Mouse (Mus musculus): ENCODE data around the gene Tnfsf8. TPM values are rescaled to one million over a fixed set of nuclear protein-coding genes. Genes with fewer than 3 reads are reported as not detected.
A peak's percentile ranks its signal among the peaks of the same experiment; 100 is the strongest.

Gene Tnfsf8
- polyA plus RNA-seq, 1 experiment from 2014 or later, result not detected

GRCm38 (mm10) chr4:63850082-63850481 is 11.1 kb downstream of the Tnfsf8 start:
- H3K27me3 ChIP-seq (ENCODE audit: control insufficient read depth, insufficient read depth, low read length), result no peaks in the 10 kb centered on the region
- H3K4me3 ChIP-seq (ENCODE audit: low read depth, low read length), result no peak overlapping the region
- no peak overlapping the region for H3K27ac ChIP-seq (ENCODE audit: low read depth, low read length)
- H3K4me2 ChIP-seq (replicated peaks; ENCODE audit: low read depth, low read length), result no peak overlapping the region
- no peaks in the 10 kb centered on the region for H3K4me1 ChIP-seq (replicated peaks; ENCODE audit: control insufficient read depth, insufficient read depth, low read length)
- no peak overlapping the region for H3K9ac ChIP-seq (ENCODE audit: low read depth, low read length)
- WGBS, result 90% methylated on average over 2 of the region's 2 CpGs
- no peaks in the 10 kb centered on the region for H3K36me3 ChIP-seq (ENCODE audit: control insufficient read depth, insufficient read depth, low read length)
- H3K9me3 ChIP-seq (ENCODE audit: control insufficient read depth, low read length), result no peaks in the 10 kb centered on the region
- DNase-seq (ENCODE audit: low spot score), result no peak
- ATAC-seq (ENCODE audit: low FRiP score), result no peak

GRCm38 (mm10) chr4:63846881-63847597 is 14.1 kb downstream of the Tnfsf8 start:
- Histone ChIP-seq H3K36me3 (ENCODE audit: control insufficient read depth, insufficient read depth, low read length) (no peaks in the 10 kb centered on the region), H3K27me3 (ENCODE audit: control insufficient read depth, insufficient read depth, low read length) (no peaks in the 10 kb centered on the region), H3K9ac (ENCODE audit: low read depth, low read length) (no peak overlapping the region), H3K9me3 (ENCODE audit: control insufficient read depth, low read length) (no peaks in the 10 kb centered on the region), H3K27ac (ENCODE audit: low read depth, low read length) (no peak overlapping the region), H3K4me3 (ENCODE audit: low read depth, low read length) (no peak overlapping the region), H3K4me2 (replicated peaks; ENCODE audit: low read depth, low read length) (no peak overlapping the region), H3K4me1 (replicated peaks; ENCODE audit: control insufficient read depth, insufficient read depth, low read length) (no peaks in the 10 kb centered on the region)
- 76% methylated on average over 3 of the region's 3 CpGs for WGBS
- DNase-seq (ENCODE audit: low spot score), result no peak
- no peak for ATAC-seq (ENCODE audit: low FRiP score)

GRCm38 (mm10) chr4:63845760-63846159 is 15.4 kb downstream of the Tnfsf8 start:
- Histone ChIP-seq H3K27me3 (ENCODE audit: control insufficient read depth, insufficient read depth, low read length) (no peaks in the 10 kb centered on the region), H3K36me3 (ENCODE audit: control insufficient read depth, insufficient read depth, low read length) (no peaks in the 10 kb centered on the region), H3K4me2 (replicated peaks; ENCODE audit: low read depth, low read length) (no peak overlapping the region), H3K27ac (ENCODE audit: low read depth, low read length) (no peak overlapping the region), H3K9me3 (ENCODE audit: control insufficient read depth, low read length) (no peaks in the 10 kb centered on the region), H3K9ac (ENCODE audit: low read depth, low read length) (no peak overlapping the region), H3K4me3 (ENCODE audit: low read depth, low read length) (no peak overlapping the region), H3K4me1 (replicated peaks; ENCODE audit: control insufficient read depth, insufficient read depth, low read length) (no peaks in the 10 kb centered on the region)
- DNase-seq (ENCODE audit: low spot score), result no peak
- no peak for ATAC-seq (ENCODE audit: low FRiP score)
- 62% methylated on average over 2 of the region's 2 CpGs for WGBS

- Histone ChIP-seq H3K27me3 (ENCODE audit: control insufficient read depth, insufficient read depth, low read length) (no peaks in the 10 kb centered on the region), H3K4me1 (replicated peaks; ENCODE audit: control insufficient read depth, insufficient read depth, low read length) (no peaks in the 10 kb centered on the region), H3K4me2 (replicated peaks; ENCODE audit: low read depth, low read length) (no peak overlapping the region), H3K9me3 (ENCODE audit: control insufficient read depth, low read length) (no peaks in the 10 kb centered on the region), H3K4me3 (ENCODE audit: low read depth, low read length) (no peak overlapping the region), H3K36me3 (ENCODE audit: control insufficient read depth, insufficient read depth, low read length) (no peaks in the 10 kb centered on the region), H3K9ac (ENCODE audit: low read depth, low read length) (no peak overlapping the region), H3K27ac (ENCODE audit: low read depth, low read length) (no peak overlapping the region)
- peak; percentile 69 for DNase-seq (ENCODE audit: low spot score)
- WGBS, result 22% methylated on average over 6 of the region's 6 CpGs
- no peak for ATAC-seq (ENCODE audit: low FRiP score)
These were observed 17.2 kb downstream of the Tnfsf8 start for GRCm38 (mm10) chr4:63843924-63844323.

- H3K27ac ChIP-seq (ENCODE audit: low read depth, low read length), result no peak overlapping the region
- no peaks in the 10 kb centered on the region for H3K9me3 ChIP-seq (ENCODE audit: control insufficient read depth, low read length)
- no peak overlapping the region for H3K9ac ChIP-seq (ENCODE audit: low read depth, low read length)
- no peaks in the 10 kb centered on the region for H3K27me3 ChIP-seq (ENCODE audit: control insufficient read depth, insufficient read depth, low read length)
- WGBS, result 68% methylated on average over 1 of the region's 1 CpGs
- no peak overlapping the region for H3K4me2 ChIP-seq (replicated peaks; ENCODE audit: low read depth, low read length)
- H3K36me3 ChIP-seq (ENCODE audit: control insufficient read depth, insufficient read depth, low read length), result no peaks in the 10 kb centered on the region
- no peaks in the 10 kb centered on the region for H3K4me1 ChIP-seq (replicated peaks; ENCODE audit: control insufficient read depth, insufficient read depth, low read length)
- DNase-seq (ENCODE audit: low spot score) (no peak), ATAC-seq (ENCODE audit: low FRiP score) (no peak)
- no peak overlapping the region for H3K4me3 ChIP-seq (ENCODE audit: low read depth, low read length)
These were observed 18.9 kb downstream of the Tnfsf8 start for GRCm38 (mm10) chr4:63842278-63842677.

GRCm38 (mm10) chr4:63840457-63840856 is 20.7 kb downstream of the Tnfsf8 start:
- peak; percentile 12 for DNase-seq (ENCODE audit: low spot score)
- no peak overlapping the region for H3K4me3 ChIP-seq (ENCODE audit: low read depth, low read length)
- WGBS, result 54% methylated on average over 5 of the region's 5 CpGs
- H3K4me2 ChIP-seq (replicated peaks; ENCODE audit: low read depth, low read length), result no peak overlapping the region
- no peaks in the 10 kb centered on the region for H3K4me1 ChIP-seq (replicated peaks; ENCODE audit: control insufficient read depth, insufficient read depth, low read length)
- H3K36me3 ChIP-seq (ENCODE audit: control insufficient read depth, insufficient read depth, low read length), result no peaks in the 10 kb centered on the region
- no peak for ATAC-seq (ENCODE audit: low FRiP score)
- H3K27me3 ChIP-seq (ENCODE audit: control insufficient read depth, insufficient read depth, low read length), result no peaks in the 10 kb centered on the region
- no peak overlapping the region for H3K9ac ChIP-seq (ENCODE audit: low read depth, low read length)
- H3K27ac ChIP-seq (ENCODE audit: low read depth, low read length), result no peak overlapping the region
- no peaks in the 10 kb centered on the region for H3K9me3 ChIP-seq (ENCODE audit: control insufficient read depth, low read length)

- no peaks in the 10 kb centered on the region for H3K27me3 ChIP-seq (ENCODE audit: control insufficient read depth, insufficient read depth, low read length)
- ATAC-seq (ENCODE audit: low FRiP score), result no peak
These were observed 38.0 kb downstream of the Tnfsf8 start for GRCm38 (mm10) chr4:63823136-63823535.

GRCm38 (mm10) chr4:63817505-63817904 is 43.6 kb downstream of the Tnfsf8 start:
- no peaks in the 10 kb centered on the region for H3K36me3 ChIP-seq (ENCODE audit: control insufficient read depth, insufficient read depth, low read length)
- no peaks in the 10 kb centered on the region for H3K27me3 ChIP-seq (ENCODE audit: control insufficient read depth, insufficient read depth, low read length)
- ATAC-seq (ENCODE audit: low FRiP score) (no peak), DNase-seq (ENCODE audit: low spot score) (no peak)
- H3K4me3 ChIP-seq (ENCODE audit: low read depth, low read length), result no peak overlapping the region
- H3K9me3 ChIP-seq (ENCODE audit: control insufficient read depth, low read length), result no peaks in the 10 kb centered on the region
- H3K9ac ChIP-seq (ENCODE audit: low read depth, low read length), result no peak overlapping the region
- H3K4me2 ChIP-seq (replicated peaks; ENCODE audit: low read depth, low read length), result no peak overlapping the region
- H3K27ac ChIP-seq (ENCODE audit: low read depth, low read length), result no peak overlapping the region
- no peaks in the 10 kb centered on the region for H3K4me1 ChIP-seq (replicated peaks; ENCODE audit: control insufficient read depth, insufficient read depth, low read length)

More at GRCm38 (mm10) chr4:63823136-63823535, 38.0 kb downstream of the Tnfsf8 start:
- no peak for DNase-seq (ENCODE audit: low spot score)
- 82% methylated on average over 4 of the region's 4 CpGs for WGBS
- H3K9ac ChIP-seq (ENCODE audit: low read depth, low read length), result no peak overlapping the region
- H3K27ac ChIP-seq (ENCODE audit: low read depth, low read length), result no peak overlapping the region
- H3K4me1 ChIP-seq (replicated peaks; ENCODE audit: control insufficient read depth, insufficient read depth, low read length), result no peaks in the 10 kb centered on the region
- no peaks in the 10 kb centered on the region for H3K36me3 ChIP-seq (ENCODE audit: control insufficient read depth, insufficient read depth, low read length)
- no peak overlapping the region for H3K4me3 ChIP-seq (ENCODE audit: low read depth, low read length)
- no peaks in the 10 kb centered on the region for H3K9me3 ChIP-seq (ENCODE audit: control insufficient read depth, low read length)
- no peak overlapping the region for H3K4me2 ChIP-seq (replicated peaks; ENCODE audit: low read depth, low read length)

- Histone ChIP-seq H3K27ac (ENCODE audit: low read depth, low read length) (no peak overlapping the region), H3K4me2 (replicated peaks; ENCODE audit: low read depth, low read length) (no peak overlapping the region), H3K9me3 (ENCODE audit: control insufficient read depth, low read length) (no peaks in the 10 kb centered on the region), H3K9ac (ENCODE audit: low read depth, low read length) (no peak overlapping the region), H3K4me3 (ENCODE audit: low read depth, low read length) (no peak overlapping the region), H3K36me3 (ENCODE audit: control insufficient read depth, insufficient read depth, low read length) (no peaks in the 10 kb centered on the region), H3K27me3 (ENCODE audit: control insufficient read depth, insufficient read depth, low read length) (no peaks in the 10 kb centered on the region), H3K4me1 (replicated peaks; ENCODE audit: control insufficient read depth, insufficient read depth, low read length) (no peaks in the 10 kb centered on the region)
- WGBS, result 81% methylated on average over 2 of the region's 2 CpGs
- DNase-seq (ENCODE audit: low spot score), result no peak
- ATAC-seq (ENCODE audit: low FRiP score), result no peak
These were observed 45.5 kb downstream of the Tnfsf8 start for GRCm38 (mm10) chr4:63815668-63816067.

All from hindbrain, embryonic 11.5 days (tissue).